Mouse (Mus musculus) kidney, embryonic 16.5 days (tissue): ENCODE data around the gene Cmah. TPM values are rescaled to one million over a fixed set of nuclear protein-coding genes. Genes with fewer than 3 reads are reported as not detected.
"Not testable (repeated sequence)": the region's sequence is repeated elsewhere in the genome, so short reads cannot be mapped to it uniquely, and the experiment has no call there.

Source experiments
- ATAC-seq: fragments of 200-750 bp; cut with Nextera tagmentation; 2 replicates; pipeline ENCODE4 v1.8.0; 2017; ENCODE audit warnings: moderate TSS enrichment; ENCODE audit not compliant: low FRiP score, low TSS enrichment
- H3K27ac ChIP-seq: fragments of 300-500 bp; sonication (generic); 2 replicates; pipeline ENCODE4 v1.5.1; 2014; ENCODE audit warnings: low read length
- H3K27me3 ChIP-seq: fragments of 300-500 bp; sonication (generic); 2 replicates; pipeline ENCODE4 v1.6.1; 2014; ENCODE audit warnings: low read length, control low read depth, mixed read lengths; ENCODE audit not compliant: insufficient read depth
- H3K36me3 ChIP-seq: fragments of 300-500 bp; sonication (generic); 2 replicates; pipeline ENCODE4 v1.6.1; 2014; ENCODE audit warnings: low read length, control low read depth, mixed read lengths; ENCODE audit not compliant: insufficient read depth
- H3K4me1 ChIP-seq: fragments of 300-500 bp; sonication (generic); 2 replicates; pipeline ENCODE4 v1.6.1; 2014; ENCODE audit warnings: low read length, control low read depth, mixed read lengths; ENCODE audit not compliant: insufficient read depth
- H3K4me2 ChIP-seq: fragments of 300-500 bp; sonication (generic); replicated peaks from 2 replicates; pipeline ENCODE4 v1.6.1; 2014; ENCODE audit warnings: low read depth, low read length
- H3K4me3 ChIP-seq: fragments of 300-500 bp; sonication (generic); 2 replicates; pipeline ENCODE4 v1.5.1; 2014; ENCODE audit warnings: mild to moderate bottlenecking, low read length
- H3K9ac ChIP-seq: fragments of 300-500 bp; sonication (generic); replicated peaks from 2 replicates; pipeline ENCODE4 v1.6.1; 2014; ENCODE audit warnings: low read length
- H3K9me3 ChIP-seq: fragments of 300-500 bp; sonication (generic); 2 replicates; pipeline ENCODE4 v1.6.1; 2016; ENCODE audit warnings: low read length, control low read depth
- WGBS: fragments of 180-500 bp; shearing (Covaris S2); extraction: QIAGEN DNeasy Blood & Tissue Kit; methylation state at CpG from one replicate; pipeline ENCODE4 v1.1.7; 2014; 5-methylcytosine and 5-hydroxymethylcytosine counted together
- polyA plus RNA-seq: library from polyadenylated mRNA; unstranded; fragments of >200 nt; fragmentation: Nextera tagmentation; extraction: Ambion mirVana; gene quantifications from 2 replicates; pipeline ENCODE4 v1.2.1, GENCODE M21; 2015

The Cmah gene
- polyA plus RNA-seq, 1 experiment from 2014 or later, result 0.79 TPM

GRCm38 (mm10) chr13:24339907-24340306, 12.7 kb downstream of the Cmah start:
- no peak overlapping the region for H3K4me2 ChIP-seq
- H3K9me3 ChIP-seq, result no peaks in the 10 kb centered on the region
- no peaks in the 10 kb centered on the region for H3K4me1 ChIP-seq
- H3K4me3 ChIP-seq, result no peak overlapping the region
- H3K27ac ChIP-seq, result no peak overlapping the region
- H3K9ac ChIP-seq, result no peak overlapping the region
- no peaks in the 10 kb centered on the region for H3K36me3 ChIP-seq
- no peak for ATAC-seq
- no peaks in the 10 kb centered on the region for H3K27me3 ChIP-seq

GRCm38 (mm10) chr13:24340462-24340861, 13.3 kb downstream of the Cmah start:
- Histone ChIP-seq H3K4me3 (no peak overlapping the region), H3K9ac (no peak overlapping the region), H3K27ac (no peak overlapping the region), H3K4me2 (no peak overlapping the region), H3K4me1 (no peaks in the 10 kb centered on the region), H3K27me3 (no peaks in the 10 kb centered on the region), H3K36me3 (no peaks in the 10 kb centered on the region), H3K9me3 (no peaks in the 10 kb centered on the region)
- no peak for ATAC-seq
- WGBS, result 91% methylated on average over 6 of the region's 6 CpGs

- WGBS, result 90% methylated on average over 4 of the region's 4 CpGs
Observed at GRCm38 (mm10) chr13:24342091-24342490, 14.9 kb downstream of the Cmah start.

GRCm38 (mm10) chr13:24353004-24353403, 25.8 kb downstream of the Cmah start:
- 92% methylated on average over 5 of the region's 5 CpGs for WGBS
- Histone ChIP-seq H3K4me1 (no peaks in the 10 kb centered on the region), H3K36me3 (no peaks in the 10 kb centered on the region), H3K4me2 (no peak overlapping the region), H3K9me3 (no peaks in the 10 kb centered on the region), H3K9ac (no peak overlapping the region), H3K4me3 (no peak overlapping the region), H3K27me3 (no peaks in the 10 kb centered on the region), H3K27ac (no peak overlapping the region)
- ATAC-seq, result no peak

More at GRCm38 (mm10) chr13:24342091-24342490, 14.9 kb downstream of the Cmah start:
- no peak overlapping the region for H3K27ac ChIP-seq
- no peak for ATAC-seq
- H3K9ac ChIP-seq, result no peak overlapping the region
- H3K4me2 ChIP-seq, result no peak overlapping the region
- H3K27me3 ChIP-seq, result no peaks in the 10 kb centered on the region
- H3K36me3 ChIP-seq, result no peaks in the 10 kb centered on the region
- no peaks in the 10 kb centered on the region for H3K4me1 ChIP-seq
- no peaks in the 10 kb centered on the region for H3K9me3 ChIP-seq
- no peak overlapping the region for H3K4me3 ChIP-seq

GRCm38 (mm10) chr13:24354751-24355150, 27.5 kb downstream of the Cmah start:
- no peak overlapping the region for H3K9ac ChIP-seq
- no peaks in the 10 kb centered on the region for H3K4me1 ChIP-seq
- WGBS, result 86% methylated on average over 5 of the region's 5 CpGs
- ATAC-seq, result no peak
- no peak overlapping the region for H3K27ac ChIP-seq
- no peak overlapping the region for H3K4me2 ChIP-seq
- no peaks in the 10 kb centered on the region for H3K36me3 ChIP-seq
- no peak overlapping the region for H3K4me3 ChIP-seq
- H3K27me3 ChIP-seq, result no peaks in the 10 kb centered on the region
- no peaks in the 10 kb centered on the region for H3K9me3 ChIP-seq

- no peak overlapping the region for H3K4me2 ChIP-seq
- 96% methylated on average over 1 of the region's 1 CpGs for WGBS
- H3K9ac ChIP-seq, result no peak overlapping the region
- no peak overlapping the region for H3K27ac ChIP-seq
- no peaks in the 10 kb centered on the region for H3K27me3 ChIP-seq
- H3K9me3 ChIP-seq, result no peaks in the 10 kb centered on the region
- no peaks in the 10 kb centered on the region for H3K4me1 ChIP-seq
- H3K36me3 ChIP-seq, result no peaks in the 10 kb centered on the region
- no peak overlapping the region for H3K4me3 ChIP-seq
- no peak for ATAC-seq
Observed at GRCm38 (mm10) chr13:24359181-24359580, 32.0 kb downstream of the Cmah start.

- Histone ChIP-seq H3K4me1 (no peaks in the 10 kb centered on the region), H3K27ac (no peak overlapping the region), H3K9me3 (no peaks in the 10 kb centered on the region), H3K4me2 (no peak overlapping the region), H3K9ac (no peak overlapping the region), H3K4me3 (no peak overlapping the region), H3K36me3 (no peaks in the 10 kb centered on the region), H3K27me3 (no peaks in the 10 kb centered on the region)
- WGBS, result 91% methylated on average over 6 of the region's 6 CpGs
- no peak for ATAC-seq
Observed at GRCm38 (mm10) chr13:24365191-24365590, 38.0 kb downstream of the Cmah start.

GRCm38 (mm10) chr13:24372893-24373599, 45.8 kb downstream of the Cmah start:
- Histone ChIP-seq H3K4me2 (no peak overlapping the region), H3K9me3 (no peaks in the 10 kb centered on the region), H3K36me3 (no peaks in the 10 kb centered on the region), H3K27me3 (no peaks in the 10 kb centered on the region), H3K4me3 (no peak overlapping the region), H3K27ac (no peak overlapping the region), H3K9ac (no peak overlapping the region), H3K4me1 (no peaks in the 10 kb centered on the region)
- ATAC-seq, result no peak
- WGBS, result 88% methylated on average over 7 of the region's 7 CpGs

GRCm38 (mm10) chr13:24374606-24375005, 47.4 kb downstream of the Cmah start:
- not testable (repeated sequence) for H3K4me1 ChIP-seq, H3K4me3 ChIP-seq, H3K27ac ChIP-seq, H3K4me2 ChIP-seq, H3K9ac ChIP-seq, H3K9me3 ChIP-seq, H3K27me3 ChIP-seq, H3K36me3 ChIP-seq, ATAC-seq
- WGBS, result 81% methylated on average over 6 of the region's 6 CpGs

- Histone ChIP-seq H3K27ac (no peak overlapping the region), H3K9me3 (no peaks in the 10 kb centered on the region), H3K27me3 (no peaks in the 10 kb centered on the region), H3K9ac (no peak overlapping the region), H3K4me2 (no peak overlapping the region), H3K36me3 (no peaks in the 10 kb centered on the region), H3K4me1 (no peaks in the 10 kb centered on the region), H3K4me3 (no peak overlapping the region)
- WGBS, result 68% methylated on average over 7 of the region's 7 CpGs
- ATAC-seq, result no peak
Observed at GRCm38 (mm10) chr13:24375320-24376203, 48.4 kb downstream of the Cmah start.
